12 mouse cellular contexts compared by ENCODE assay signal in the genomic region with DNA sequence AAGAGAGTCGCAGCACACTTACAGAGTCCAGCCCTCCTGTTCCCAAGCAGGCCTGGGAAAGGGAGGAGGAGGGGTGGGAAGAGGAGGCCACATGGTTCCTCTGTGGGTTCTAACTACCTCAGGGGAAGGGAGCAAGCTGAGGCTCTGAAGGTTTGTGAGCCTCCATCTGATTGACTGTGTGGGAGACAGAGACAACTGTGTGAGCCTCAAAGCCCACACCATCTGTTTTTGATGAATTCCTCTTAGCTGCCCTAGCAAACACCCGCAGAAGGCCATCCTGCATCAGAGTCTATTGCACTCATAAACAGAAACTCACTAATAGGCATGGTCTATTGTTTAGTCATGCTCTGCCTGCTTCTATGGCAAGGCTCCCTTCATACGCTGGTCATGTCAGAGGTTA.
A peak's percentile ranks its signal among the peaks of the same experiment; 100 is the strongest.
DNase-seq lines count a peak whose midpoint lies in the region; ATAC-seq and TF ChIP-seq lines count a peak whose summit lies in the region.
"Had no signal": no experiment of that assay in that cellular context is flagged by ENCODE, and none has a peak within 500 bp of the region (broad histone marks: within the 10 kb centered on the region; RNA-seq: fewer than 3 reads in every experiment).

No protein-coding gene starts in this region.

- WGBS in limb, embryonic 12.5 days = 24% methylated on average over 3 of the region's 3 CpGs
- WGBS in heart, embryonic 12.5 days = 66% methylated on average over 3 of the region's 3 CpGs
- 71% methylated on average over 3 of the region's 3 CpGs for WGBS in lung, postnatal 0 days

- no peak overlapping the region for H3K27ac ChIP-seq in limb, embryonic 12.5 days
- no peak overlapping the region for H3K27ac ChIP-seq in heart, embryonic 12.5 days (ENCODE audit: poor library complexity, severe bottlenecking)
- H3K27ac ChIP-seq in lung, postnatal 0 days (ENCODE audit: low read length) = no peak overlapping the region
- H3K27ac ChIP-seq: heart, embryonic 13.5 days had no signal

- DNase-seq in cerebellum, postnatal 36 days = no peak
- DNase-seq in right cerebral cortex, adult 2 months (ENCODE audit: low spot score in 2 of 2) = peak; percentile 13
- no peak for DNase-seq in right cerebral cortex, postnatal 14 days
- DNase-seq in lung, postnatal 0 days (ENCODE audit: low spot score) = no peak
- DNase-seq in urinary bladder, postnatal 14 days (ENCODE audit: low spot score) = no peak
- DNase-seq: cerebellum, adult 11-12 months; kidney, adult 18-20 months; lung, postnatal 36 days had no signal

- no peak overlapping the region for H3K4me2 ChIP-seq in limb, embryonic 12.5 days
- H3K4me2 ChIP-seq in heart, embryonic 12.5 days = no peak overlapping the region
- no peak overlapping the region for H3K4me2 ChIP-seq in lung, postnatal 0 days (replicated peaks; ENCODE audit: low read depth, low read length)
- H3K4me2 ChIP-seq: heart, embryonic 13.5 days had no signal

- H3K4me1 ChIP-seq in limb, embryonic 12.5 days (replicated peaks) = peaks cover 8% of the 10 kb centered on the region
- no peaks in the 10 kb centered on the region for H3K4me1 ChIP-seq in heart, embryonic 12.5 days (replicated peaks)
- H3K4me1 ChIP-seq in lung, postnatal 0 days (ENCODE audit: insufficient read depth, low read depth, low read length) = no peaks in the 10 kb centered on the region
- H3K4me1 ChIP-seq: heart, embryonic 13.5 days had no signal

- no peak overlapping the region for H3K4me3 ChIP-seq in limb, embryonic 12.5 days (replicated peaks)
- no peak overlapping the region for H3K4me3 ChIP-seq in heart, embryonic 12.5 days
- no peak overlapping the region for H3K4me3 ChIP-seq in lung, postnatal 0 days (ENCODE audit: low read depth, low read length)
- H3K4me3 ChIP-seq: heart, embryonic 13.5 days had no signal

- ATAC-seq in cerebellum, adult (ENCODE audit: insufficient number of reproducible peaks, low FRiP score, low TSS enrichment) = peak; percentile 18; the same call in 1 of the 2 replicates
- ATAC-seq in limb, embryonic 12.5 days (ENCODE audit: insufficient number of reproducible peaks, insufficient read depth, low FRiP score, low TSS enrichment, low read depth) = peak; percentile 75
- ATAC-seq in heart, embryonic 12.5 days (ENCODE audit: insufficient number of reproducible peaks, low FRiP score) = no peak
- ATAC-seq in lung, postnatal 0 days = no peak

- TF ChIP-seq EP300 in lung, postnatal 0 days (IDR thresholded peaks at IDR 0.05) = no peak

- H3K9me3 ChIP-seq in limb, embryonic 12.5 days = no peaks in the 10 kb centered on the region
- H3K9me3 ChIP-seq in heart, embryonic 12.5 days (replicated peaks) = no peaks in the 10 kb centered on the region
- H3K9me3 ChIP-seq in lung, postnatal 0 days (ENCODE audit: low read length) = no peaks in the 10 kb centered on the region
- H3K9me3 ChIP-seq: heart, embryonic 13.5 days had no signal

- H3K36me3 ChIP-seq in limb, embryonic 12.5 days = no peaks in the 10 kb centered on the region
- no peaks in the 10 kb centered on the region for H3K36me3 ChIP-seq in heart, embryonic 12.5 days
- H3K36me3 ChIP-seq in lung, postnatal 0 days (ENCODE audit: insufficient read depth, low read length) = no peaks in the 10 kb centered on the region
- H3K36me3 ChIP-seq: heart, embryonic 13.5 days had no signal

- no peak for TF ChIP-seq CTCF in lung, postnatal 0 days (IDR thresholded peaks at IDR 0.05)

- H3K27me3 ChIP-seq in limb, embryonic 12.5 days = no peaks in the 10 kb centered on the region
- no peaks in the 10 kb centered on the region for H3K27me3 ChIP-seq in heart, embryonic 12.5 days (replicated peaks)
- H3K27me3 ChIP-seq in lung, postnatal 0 days (replicated peaks; ENCODE audit: insufficient read depth, low read length) = no peaks in the 10 kb centered on the region
- H3K27me3 ChIP-seq: heart, embryonic 13.5 days had no signal

- no peak overlapping the region for H3K9ac ChIP-seq in limb, embryonic 12.5 days (replicated peaks)
- no peak overlapping the region for H3K9ac ChIP-seq in heart, embryonic 12.5 days
- H3K9ac ChIP-seq in lung, postnatal 0 days (replicated peaks; ENCODE audit: low read depth) = no peak overlapping the region
- H3K9ac ChIP-seq: heart, embryonic 13.5 days had no signal

Comparison
In these comparisons a context has a peak if more than half of its experiments do, and no peak if none do; other contexts are left out.
1. DNase-seq: peak in right cerebral cortex, adult 2 months (2 of 2); none in cerebellum, postnatal 36 days (0 of 2), right cerebral cortex, postnatal 14 days (single experiment), lung, postnatal 0 days (single experiment) and urinary bladder, postnatal 14 days (single experiment).
2. ATAC-seq: peak in cerebellum, adult (single experiment) and limb, embryonic 12.5 days (single experiment); none in heart, embryonic 12.5 days (single experiment) and lung, postnatal 0 days (single experiment).